Mouse (Mus musculus) liver, embryonic 15.5 days (tissue): Measurements from ENCODE around the gene Pdlim3. TPM values are rescaled to one million over a fixed set of nuclear protein-coding genes. Genes with fewer than 3 reads are reported as not detected.

Source experiments
- ATAC-seq: fragments of 200-750 bp; cut with Nextera tagmentation; 2 replicates; pipeline ENCODE4 v1.8.0; 2017; ENCODE audit warnings: moderate number of reproducible peaks, mild to moderate bottlenecking, moderate library complexity; ENCODE audit not compliant: insufficient read depth
- H3K27ac ChIP-seq: fragments of 300-500 bp; sonication (generic); replicated peaks from 2 replicates; pipeline ENCODE4 v1.5.1; 2015; ENCODE audit warnings: mild to moderate bottlenecking, inconsistent platforms
- H3K27me3 ChIP-seq: fragments of 300-500 bp; sonication (generic); 2 replicates; pipeline ENCODE4 v1.6.1; 2015; ENCODE audit warnings: mild to moderate bottlenecking, inconsistent platforms
- H3K36me3 ChIP-seq: fragments of 300-500 bp; sonication (generic); replicated peaks from 2 replicates; pipeline ENCODE4 v1.6.1; 2015; ENCODE audit warnings: moderate library complexity, mild to moderate bottlenecking, inconsistent platforms
- H3K4me1 ChIP-seq: fragments of 300-500 bp; sonication (generic); replicated peaks from 2 replicates; pipeline ENCODE4 v1.6.1; 2015; ENCODE audit warnings: inconsistent platforms
- H3K4me2 ChIP-seq: fragments of 300-500 bp; sonication (generic); 2 replicates; pipeline ENCODE4 v1.6.1; 2015; ENCODE audit warnings: moderate library complexity, mild to moderate bottlenecking, inconsistent platforms
- H3K4me3 ChIP-seq: fragments of 300-500 bp; sonication (generic); replicated peaks from 2 replicates; pipeline ENCODE4 v1.5.1; 2015; ENCODE audit warnings: mild to moderate bottlenecking, inconsistent platforms
- H3K9ac ChIP-seq: fragments of 300-500 bp; sonication (generic); 2 replicates; pipeline ENCODE4 v1.6.1; 2015; ENCODE audit warnings: moderate library complexity, mild to moderate bottlenecking, inconsistent platforms
- H3K9me3 ChIP-seq: fragments of 300-500 bp; sonication (generic); replicated peaks from 2 replicates; pipeline ENCODE4 v1.6.1; 2016; ENCODE audit warnings: inconsistent platforms
- WGBS: fragments of 180-500 bp; shearing (Covaris S2); methylation state at CpG from one replicate; pipeline ENCODE4 v1.1.7; 2015; ENCODE audit warnings: mixed read lengths; ENCODE audit not compliant: insufficient replicate concordance; 5-methylcytosine and 5-hydroxymethylcytosine counted together
- polyA plus RNA-seq: library from polyadenylated mRNA; unstranded; fragments of >200 nt; fragmentation: Nextera tagmentation; extraction: Ambion mirVana; gene quantifications from 2 replicates; pipeline ENCODE4 v1.2.1, GENCODE M21; 2015

The Pdlim3 gene
- polyA plus RNA-seq, 1 experiment from 2014 or later = 3.6 TPM

DNA sequence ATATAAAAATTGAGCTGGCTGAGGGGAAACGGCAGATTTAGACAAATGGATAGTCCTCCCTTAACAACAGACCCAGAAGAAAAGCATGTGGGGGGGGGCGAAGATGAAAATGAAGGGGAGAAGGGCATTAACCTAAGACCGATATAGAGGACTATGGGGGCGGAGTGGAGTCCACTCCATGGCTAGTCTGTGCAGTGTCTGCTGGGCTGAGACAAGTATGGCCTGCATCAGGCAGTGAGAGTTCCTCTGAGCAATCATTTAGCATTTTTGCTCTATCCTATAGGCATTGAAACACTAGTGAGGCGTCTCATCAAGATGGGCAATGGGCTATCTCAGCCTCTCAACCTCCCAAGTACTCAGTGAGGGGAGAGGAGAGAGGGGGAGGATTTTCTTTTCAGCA, 8.9 kb upstream of the Pdlim3 start:
- no peaks in the 10 kb centered on the region for H3K27me3 ChIP-seq
- H3K4me1 ChIP-seq = no peaks in the 10 kb centered on the region
- no peak overlapping the region for H3K4me2 ChIP-seq
- H3K27ac ChIP-seq = no peak overlapping the region
- ATAC-seq = no peak
- H3K9ac ChIP-seq = no peak overlapping the region
- H3K4me3 ChIP-seq = no peak overlapping the region
- no peaks in the 10 kb centered on the region for H3K9me3 ChIP-seq
- WGBS = 70% methylated on average over 5 of the region's 5 CpGs
- no peaks in the 10 kb centered on the region for H3K36me3 ChIP-seq

DNA sequence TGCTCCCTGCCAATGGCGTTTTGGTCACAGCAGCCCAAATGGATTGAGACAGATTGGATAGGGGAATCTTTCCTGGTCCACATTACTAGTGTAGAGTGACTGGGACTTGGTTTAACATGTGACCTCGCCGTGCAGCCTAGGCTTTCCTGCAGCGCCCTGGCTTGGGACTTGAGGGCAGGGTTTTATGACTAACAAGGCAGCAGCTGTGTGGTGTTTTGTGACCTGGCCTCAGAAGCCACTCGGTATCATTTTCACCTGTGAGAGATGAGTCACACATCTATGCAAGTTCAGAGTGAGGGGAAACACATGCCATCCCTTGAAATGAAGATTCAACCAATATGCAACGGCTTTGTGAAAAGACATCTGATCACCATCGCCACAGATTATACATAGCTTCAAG, 7.6 kb upstream of the Pdlim3 start:
- H3K4me1 ChIP-seq = no peaks in the 10 kb centered on the region
- no peaks in the 10 kb centered on the region for H3K36me3 ChIP-seq
- no peaks in the 10 kb centered on the region for H3K9me3 ChIP-seq
- no peak overlapping the region for H3K4me3 ChIP-seq
- no peak overlapping the region for H3K4me2 ChIP-seq
- H3K9ac ChIP-seq = no peak overlapping the region
- H3K27ac ChIP-seq = no peak overlapping the region
- WGBS = 70% methylated on average over 7 of the region's 7 CpGs
- ATAC-seq = no peak
- H3K27me3 ChIP-seq = no peaks in the 10 kb centered on the region

DNA sequence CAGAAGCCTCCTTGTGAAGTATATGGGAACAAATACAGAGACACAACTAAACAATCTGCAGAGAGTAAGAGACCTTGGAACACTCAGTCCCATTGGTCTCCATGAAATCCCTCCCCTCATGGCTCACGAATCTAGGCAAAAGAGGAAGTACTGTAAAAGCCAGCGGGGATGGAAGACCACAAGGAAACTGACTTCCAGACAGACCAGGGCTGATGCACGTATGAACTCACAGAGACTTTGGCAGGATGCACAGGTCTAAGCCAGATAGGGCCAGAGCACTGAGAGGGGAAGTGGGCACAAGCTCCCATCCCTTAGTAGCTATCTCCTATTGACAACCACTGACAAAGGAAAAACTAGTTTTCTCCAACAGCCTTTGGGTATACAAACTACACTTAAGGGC, 4.8 kb upstream of the Pdlim3 start:
- Histone ChIP-seq H3K9ac (no peak overlapping the region), H3K27me3 (peaks cover 16% of the 10 kb centered on the region), H3K9me3 (no peaks in the 10 kb centered on the region), H3K4me1 (no peaks in the 10 kb centered on the region), H3K36me3 (no peaks in the 10 kb centered on the region), H3K4me3 (no peak overlapping the region), H3K27ac (no peak overlapping the region), H3K4me2 (no peak overlapping the region)
- no peak for ATAC-seq
- 23% methylated on average over 3 of the region's 3 CpGs for WGBS

DNA sequence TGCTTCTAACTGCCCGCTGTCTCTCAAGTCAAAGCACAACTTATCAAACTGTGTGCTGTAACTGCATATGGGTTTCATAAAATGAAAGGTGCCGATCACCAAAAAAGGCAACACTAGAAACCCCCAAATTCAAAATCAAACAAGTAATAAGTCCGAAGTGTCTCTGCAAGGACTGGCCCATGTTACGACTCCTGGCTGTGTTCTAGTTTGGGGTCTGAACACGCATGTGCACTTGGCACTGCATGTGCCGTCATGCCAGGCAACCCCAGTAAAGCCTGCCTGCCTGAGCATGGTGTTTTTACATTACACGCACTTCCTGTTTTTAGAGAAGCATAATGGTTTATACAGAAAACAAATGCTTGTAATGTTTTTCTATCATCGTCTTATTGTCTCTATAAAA, 3.5 kb upstream of the Pdlim3 start:
- Histone ChIP-seq H3K36me3 (no peaks in the 10 kb centered on the region), H3K27ac (no peak overlapping the region), H3K4me2 (no peak overlapping the region), H3K4me3 (no peak overlapping the region), H3K9me3 (no peaks in the 10 kb centered on the region), H3K4me1 (no peaks in the 10 kb centered on the region), H3K9ac (no peak overlapping the region), H3K27me3 (peaks cover 17% of the 10 kb centered on the region)
- WGBS = 70% methylated on average over 8 of the region's 8 CpGs
- ATAC-seq = no peak

DNA sequence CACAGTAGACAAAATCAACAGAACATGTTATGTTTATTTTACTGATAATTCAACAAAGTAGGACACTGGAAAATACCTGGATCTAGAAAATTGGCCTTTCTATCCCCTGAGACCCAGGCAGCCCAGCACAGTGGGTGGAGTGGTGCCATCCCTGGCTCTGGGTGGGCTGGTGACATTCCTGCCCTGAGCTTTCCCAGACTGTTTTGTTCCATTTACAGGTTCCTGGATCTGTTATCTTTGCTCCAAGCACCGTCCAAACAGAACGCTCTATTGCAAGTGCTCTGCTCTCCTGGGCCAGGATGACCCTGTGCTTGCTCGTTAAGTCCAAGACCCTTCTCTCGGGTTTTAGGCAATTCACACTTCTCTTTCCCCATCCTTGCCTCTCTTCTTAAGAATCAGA, 1.5 kb upstream of the Pdlim3 start:
- no peak for ATAC-seq
- H3K27ac ChIP-seq = no peak overlapping the region
- H3K9me3 ChIP-seq = no peaks in the 10 kb centered on the region
- peaks cover 17% of the 10 kb centered on the region for H3K27me3 ChIP-seq
- H3K9ac ChIP-seq = no peak overlapping the region
- WGBS = 48% methylated on average over 4 of the region's 4 CpGs
- H3K4me3 ChIP-seq = no peak overlapping the region
- H3K4me2 ChIP-seq = no peak overlapping the region
- no peaks in the 10 kb centered on the region for H3K36me3 ChIP-seq
- no peaks in the 10 kb centered on the region for H3K4me1 ChIP-seq

DNA sequence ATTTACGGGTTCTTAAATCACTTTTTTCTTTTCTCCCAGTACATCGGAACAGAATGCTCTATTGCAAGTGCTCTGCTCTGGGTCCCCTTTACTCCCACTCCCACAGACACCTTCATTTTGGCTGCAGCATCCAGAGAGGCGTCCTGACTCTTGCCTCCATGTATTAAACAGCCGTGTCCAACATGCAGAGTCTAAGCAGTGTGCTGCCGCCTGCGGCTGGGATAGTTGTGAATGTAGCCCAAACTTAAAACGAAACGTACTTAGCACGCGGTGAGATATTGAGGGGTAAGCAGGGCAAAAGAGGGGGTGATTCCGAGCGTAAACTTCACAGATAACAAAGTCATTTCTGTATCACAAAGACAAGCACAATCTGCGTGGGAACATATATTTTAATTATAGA, 709 bp upstream of the Pdlim3 start:
- Histone ChIP-seq H3K27ac (no peak overlapping the region), H3K36me3 (no peaks in the 10 kb centered on the region), H3K4me2 (peak overlapping the region; percentile 48), H3K27me3 (peaks cover 17% of the 10 kb centered on the region), H3K9me3 (no peaks in the 10 kb centered on the region), H3K4me1 (no peaks in the 10 kb centered on the region), H3K4me3 (0 out of 2 replicates have a peak overlapping the region, but pooled peaks have one; percentile 12), H3K9ac (no peak overlapping the region)
- 9% methylated on average over 13 of the region's 13 CpGs for WGBS
- no peak for ATAC-seq

DNA sequence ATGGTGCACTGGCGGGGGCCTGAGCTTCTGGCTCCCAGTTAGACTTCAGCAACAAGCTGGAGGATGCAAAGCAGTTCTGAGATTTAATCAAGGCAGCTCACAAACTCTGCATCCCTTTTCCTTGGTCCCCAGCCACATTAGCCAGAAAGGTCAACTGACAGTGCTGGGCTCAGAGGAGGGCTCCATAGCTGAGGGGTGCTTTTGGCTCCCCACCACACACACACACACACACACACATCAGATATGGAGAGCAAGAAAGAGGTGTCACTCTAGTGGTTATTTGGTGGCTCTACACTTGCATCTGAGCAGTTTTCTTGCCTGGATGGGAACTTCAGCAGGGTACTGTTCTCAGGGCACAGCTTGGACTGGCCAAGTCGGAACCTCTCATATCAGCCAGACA, 514 bp downstream of the Pdlim3 start:
- Histone ChIP-seq H3K4me3 (peak overlapping the region; percentile 11), H3K27me3 (peaks cover 17% of the 10 kb centered on the region), H3K36me3 (no peaks in the 10 kb centered on the region), H3K4me1 (no peaks in the 10 kb centered on the region), H3K9me3 (no peaks in the 10 kb centered on the region), H3K9ac (no peak overlapping the region), H3K4me2 (peak overlapping the region; percentile 48), H3K27ac (no peak overlapping the region)
- whole genome bisulfite sequencing = 27% methylated on average over 2 of the region's 2 CpGs
- no peak for ATAC-seq

DNA sequence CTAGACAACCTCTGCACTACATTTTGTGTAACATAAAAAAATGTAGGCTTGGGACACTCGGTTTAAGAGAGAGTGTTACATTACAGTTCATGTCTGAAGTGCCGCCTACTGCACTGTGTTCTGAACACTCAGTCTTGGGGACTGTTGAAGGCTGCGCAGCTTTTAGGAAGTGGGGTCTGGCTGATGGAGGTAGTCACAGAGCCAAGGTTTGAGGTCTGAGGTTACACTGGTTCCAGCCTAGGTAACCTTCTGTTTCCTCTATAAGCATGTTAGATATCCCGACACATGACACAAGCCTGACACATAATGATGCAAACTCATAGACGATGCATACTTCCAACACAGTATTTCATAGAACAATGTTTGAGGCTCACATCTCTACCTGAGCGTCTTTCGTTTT, 4.5 kb downstream of the Pdlim3 start:
- no peak for ATAC-seq
- Histone ChIP-seq H3K27ac (no peak overlapping the region), H3K4me1 (no peaks in the 10 kb centered on the region), H3K9me3 (no peaks in the 10 kb centered on the region), H3K4me2 (no peak overlapping the region), H3K4me3 (no peak overlapping the region), H3K36me3 (no peaks in the 10 kb centered on the region), H3K27me3 (peaks cover 6% of the 10 kb centered on the region; the same call in 1 of the 2 replicates), H3K9ac (no peak overlapping the region)
- 69% methylated on average over 7 of the region's 7 CpGs for WGBS

DNA sequence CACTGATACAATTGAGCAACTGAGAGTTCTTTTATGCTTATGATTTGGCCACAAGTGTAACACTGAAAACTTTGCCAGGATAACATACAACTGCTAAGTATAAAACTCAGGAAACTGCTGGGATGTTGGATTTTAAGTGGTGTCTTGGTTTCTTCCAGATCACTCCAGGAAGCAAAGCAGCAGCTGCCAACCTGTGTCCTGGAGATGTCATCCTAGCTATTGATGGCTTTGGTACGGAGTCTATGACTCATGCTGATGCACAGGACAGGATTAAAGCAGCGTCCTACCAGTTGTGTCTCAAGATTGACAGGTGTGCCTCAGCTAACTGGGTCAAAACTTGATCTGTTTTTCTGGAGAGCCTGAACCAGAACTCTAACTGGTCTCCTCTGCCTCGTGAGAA, 11.3 kb downstream of the Pdlim3 start:
- Histone ChIP-seq H3K27me3 (no peaks in the 10 kb centered on the region), H3K4me1 (no peaks in the 10 kb centered on the region), H3K9me3 (no peaks in the 10 kb centered on the region), H3K4me2 (no peak overlapping the region), H3K9ac (no peak overlapping the region), H3K4me3 (no peak overlapping the region), H3K36me3 (no peaks in the 10 kb centered on the region), H3K27ac (no peak overlapping the region)
- no peak for ATAC-seq
- 54% methylated on average over 3 of the region's 3 CpGs for WGBS

DNA sequence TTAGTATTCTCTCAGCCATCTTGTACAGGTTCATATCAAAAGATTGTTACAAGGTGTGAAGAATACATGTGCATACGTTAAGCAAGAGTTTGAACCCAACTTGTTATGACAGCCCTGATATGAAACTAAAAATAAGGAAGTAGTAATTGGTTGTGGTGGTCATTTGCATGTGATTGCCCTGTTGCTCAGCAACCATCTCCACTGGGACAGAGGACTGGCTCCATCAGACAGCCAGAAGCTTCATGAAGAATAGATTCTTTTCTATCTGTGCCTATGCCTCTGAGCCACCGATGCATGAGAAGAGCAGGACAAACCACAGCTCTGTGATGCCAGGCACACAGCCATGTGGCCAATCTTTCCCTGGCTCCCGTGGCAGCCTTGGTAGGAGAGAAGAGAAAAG, 14.5 kb downstream of the Pdlim3 start:
- no peak for ATAC-seq
- H3K9me3 ChIP-seq = no peaks in the 10 kb centered on the region
- no peaks in the 10 kb centered on the region for H3K27me3 ChIP-seq
- no peaks in the 10 kb centered on the region for H3K36me3 ChIP-seq
- no peak overlapping the region for H3K9ac ChIP-seq
- no peak overlapping the region for H3K4me2 ChIP-seq
- H3K4me1 ChIP-seq = no peaks in the 10 kb centered on the region
- no peak overlapping the region for H3K4me3 ChIP-seq
- H3K27ac ChIP-seq = no peak overlapping the region
- WGBS = 43% methylated on average over 3 of the region's 3 CpGs

DNA sequence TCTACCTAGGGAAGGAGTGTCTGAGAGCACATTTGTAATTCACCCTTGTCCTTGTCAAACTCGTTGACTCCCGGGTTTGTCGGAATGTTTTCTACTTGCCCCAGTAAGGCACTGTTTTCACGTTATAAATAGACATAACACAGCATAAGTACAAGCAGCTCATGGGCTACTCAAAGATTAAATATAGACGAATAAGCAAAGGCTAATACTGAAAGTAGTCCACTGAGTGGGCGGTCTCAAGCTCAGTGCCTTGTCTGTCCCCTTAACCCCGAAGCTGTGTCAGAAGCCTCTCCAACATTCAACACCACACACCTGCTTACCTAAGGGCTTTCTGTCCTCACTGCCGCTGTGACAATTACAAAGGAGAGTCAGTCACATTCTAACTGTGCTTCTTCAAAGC, 16.4 kb downstream of the Pdlim3 start:
- H3K27me3 ChIP-seq = no peaks in the 10 kb centered on the region
- WGBS = 61% methylated on average over 8 of the region's 8 CpGs
- no peaks in the 10 kb centered on the region for H3K9me3 ChIP-seq
- ATAC-seq = no peak
- H3K4me2 ChIP-seq = no peak overlapping the region
- H3K36me3 ChIP-seq = no peaks in the 10 kb centered on the region
- H3K27ac ChIP-seq = no peak overlapping the region
- no peaks in the 10 kb centered on the region for H3K4me1 ChIP-seq
- H3K9ac ChIP-seq = no peak overlapping the region
- H3K4me3 ChIP-seq = no peak overlapping the region

DNA sequence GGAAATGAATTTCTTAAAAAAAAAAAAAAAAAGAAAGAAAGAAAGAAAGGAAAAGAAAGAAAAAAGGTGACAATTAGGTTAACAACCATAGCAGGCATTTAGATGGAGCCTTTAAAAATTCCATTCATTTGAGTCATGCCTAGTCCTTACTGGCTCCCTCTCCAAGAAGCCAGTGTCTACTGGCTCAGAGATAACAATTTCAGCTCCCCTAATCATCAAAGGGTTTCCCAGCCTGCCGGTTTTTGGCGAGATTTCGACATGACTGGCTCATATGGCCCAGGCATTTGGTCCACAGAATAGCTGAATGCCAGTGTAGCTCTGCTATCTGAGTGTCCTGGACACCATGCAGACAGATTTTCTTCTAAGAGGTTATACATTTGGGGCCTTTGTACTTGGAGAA, 18.4 kb downstream of the Pdlim3 start:
- H3K4me3 ChIP-seq = no peak overlapping the region
- no peaks in the 10 kb centered on the region for H3K36me3 ChIP-seq
- WGBS = 21% methylated on average over 3 of the region's 3 CpGs
- ATAC-seq = no peak
- no peaks in the 10 kb centered on the region for H3K27me3 ChIP-seq
- no peak overlapping the region for H3K9ac ChIP-seq
- no peak overlapping the region for H3K4me2 ChIP-seq
- H3K27ac ChIP-seq = no peak overlapping the region
- no peaks in the 10 kb centered on the region for H3K4me1 ChIP-seq
- no peaks in the 10 kb centered on the region for H3K9me3 ChIP-seq
